Mouse (Mus musculus): ENCODE results near the gene Prkcd.

Prkcd gene

GRCm38 (mm10) chr14:30625856-30626726, at the start of gene Prkcd:
TSS of gene Prkcd (minus strand) at chr14:30626210.
- in situ Hi-C loops (cut with MboI, MseI): no loop called here

GRCm38 (mm10) chr14:30674947-30675346, 48.9 kb upstream of the Prkcd start:
- in situ Hi-C loops (cut with MboI, MseI): loop anchor here (5.0 kb wide), 1 partner anchor 88 kb away; no protein-coding TSS in a partner anchor

- in situ Hi-C loops (cut with MboI, MseI): loop anchor here (5.0 kb wide), 1 partner anchor 85 kb away; no protein-coding TSS in a partner anchor
These were observed 45.9 kb upstream of the Prkcd start for GRCm38 (mm10) chr14:30671986-30672312.

- in situ Hi-C loops (cut with MboI, MseI): loop anchor here (5.0 kb wide), 1 partner anchor 84 kb away; no protein-coding TSS in a partner anchor
These were observed 45.3 kb upstream of the Prkcd start for GRCm38 (mm10) chr14:30671095-30671985.

- in situ Hi-C loops (cut with MboI, MseI): loop anchor here (5.0 kb wide), 1 partner anchor 83 kb away; no protein-coding TSS in a partner anchor
These were observed 44.2 kb upstream of the Prkcd start for GRCm38 (mm10) chr14:30670161-30670560.

- in situ Hi-C loops (cut with MboI, MseI): no loop called here
These were observed 40.6 kb upstream of the Prkcd start for GRCm38 (mm10) chr14:30666604-30667003.

GRCm38 (mm10) chr14:30666061-30666460, 40.1 kb upstream of the Prkcd start:
- in situ Hi-C loops (cut with MboI, MseI): no loop called here

GRCm38 (mm10) chr14:30655531-30655930, 29.5 kb upstream of the Prkcd start:
- in situ Hi-C loops (cut with MboI, MseI): no loop called here

- in situ Hi-C loops (cut with MboI, MseI): no loop called here
These were observed 28.8 kb upstream of the Prkcd start for GRCm38 (mm10) chr14:30654691-30655228.

GRCm38 (mm10) chr14:30653943-30654659, 28.1 kb upstream of the Prkcd start, which contains the start of gene Rft1:
TSS of gene Rft1 (plus strand) at chr14:30654360.
- in situ Hi-C loops (cut with MboI, MseI): no loop called here

GRCm38 (mm10) chr14:30650969-30651368, 25.0 kb upstream of the Prkcd start:
- in situ Hi-C loops (cut with MboI, MseI): no loop called here

- in situ Hi-C loops (cut with MboI, MseI): no loop called here
These were observed 23.7 kb upstream of the Prkcd start for GRCm38 (mm10) chr14:30649745-30650144.

- in situ Hi-C loops (cut with MboI, MseI): no loop called here
These were observed 22.5 kb upstream of the Prkcd start for GRCm38 (mm10) chr14:30648478-30648877.

GRCm38 (mm10) chr14:30646486-30646885, 20.5 kb upstream of the Prkcd start:
- in situ Hi-C loops (cut with MboI, MseI): no loop called here

- in situ Hi-C loops (cut with MboI, MseI): no loop called here
These were observed 19.1 kb upstream of the Prkcd start for GRCm38 (mm10) chr14:30645066-30645465.

- in situ Hi-C loops (cut with MboI, MseI): no loop called here
These were observed 18.0 kb upstream of the Prkcd start for GRCm38 (mm10) chr14:30644026-30644425.

- in situ Hi-C loops (cut with MboI, MseI): no loop called here
These were observed 15.7 kb upstream of the Prkcd start for GRCm38 (mm10) chr14:30641748-30642147.

GRCm38 (mm10) chr14:30638686-30639085, 12.7 kb upstream of the Prkcd start:
- in situ Hi-C loops (cut with MboI, MseI): no loop called here

- in situ Hi-C loops (cut with MboI, MseI): no loop called here
These were observed 12.0 kb upstream of the Prkcd start for GRCm38 (mm10) chr14:30638009-30638408.

GRCm38 (mm10) chr14:30637087-30637486, 11.1 kb upstream of the Prkcd start:
- in situ Hi-C loops (cut with MboI, MseI): no loop called here

GRCm38 (mm10) chr14:30636499-30636898, 10.5 kb upstream of the Prkcd start:
- in situ Hi-C loops (cut with MboI, MseI): no loop called here
